Comparison of ENCODE assay signal across 9 mouse cellular contexts in genomic region chr17:56304718-56305117, GRCm38 (mm10). TPM values are rescaled to one million over a fixed set of nuclear protein-coding genes. Genes with fewer than 3 reads are reported as not detected.
DNase-seq lines count a peak whose midpoint lies in the region; ATAC-seq and TF ChIP-seq lines count a peak whose summit lies in the region.
"Had no signal": no experiment of that assay in that cellular context is flagged by ENCODE, and none has a peak within 500 bp of the region (broad histone marks: within the 10 kb centered on the region; RNA-seq: fewer than 3 reads in every experiment).

No protein-coding gene starts in this region.

- peaks cover 47% of the 10 kb centered on the region for H3K79me3 ChIP-seq in C2C12 (ENCODE audit: low read depth)

- no peak for TF ChIP-seq CTCF in gastrocnemius, adult 2 months (IDR thresholded peaks at IDR 0.05)
- TF ChIP-seq CTCF in C2C12 (IDR thresholded peaks at IDR 0.05; ENCODE audit: control insufficient read depth, insufficient read depth, insufficient read length), result no peak

- no peaks in the 10 kb centered on the region for H3K9me3 ChIP-seq in forebrain, embryonic 15.5 days
- H3K9me3 ChIP-seq in liver, embryonic 15.5 days (replicated peaks), result no peaks in the 10 kb centered on the region

- peak overlapping the region; percentile 80 for H3K4me3 ChIP-seq in gastrocnemius, adult 2 months
- peak overlapping the region; percentile 69 for H3K4me3 ChIP-seq in C2C12 (ENCODE audit: insufficient read depth, poor library complexity, severe bottlenecking)
- peak overlapping the region; percentile 70 for H3K4me3 ChIP-seq in forebrain, embryonic 15.5 days
- peak overlapping the region; percentile 83 for H3K4me3 ChIP-seq in liver, embryonic 15.5 days (replicated peaks)

- WGBS in forebrain, embryonic 15.5 days, result 11% methylated on average over 11 of the region's 11 CpGs
- 12% methylated on average over 11 of the region's 11 CpGs for WGBS in liver, embryonic 15.5 days (ENCODE audit: insufficient replicate concordance)

- no peak for ATAC-seq in forebrain, embryonic 15.5 days (replicated peaks)
- ATAC-seq in liver, embryonic 15.5 days (ENCODE audit: insufficient read depth), result no peak

- peak overlapping the region; percentile 77 for H3ac ChIP-seq in C2C12 (ENCODE audit: control insufficient read depth, insufficient read length, low read depth)

- peaks cover 29% of the 10 kb centered on the region for H3K4me1 ChIP-seq in forebrain, embryonic 15.5 days
- H3K4me1 ChIP-seq in liver, embryonic 15.5 days (replicated peaks), result peaks cover 62% of the 10 kb centered on the region

- H3K27ac ChIP-seq in gastrocnemius, adult 2 months, result no peak overlapping the region
- H3K27ac ChIP-seq in forebrain, embryonic 15.5 days (replicated peaks), result no peak overlapping the region
- H3K27ac ChIP-seq in liver, embryonic 15.5 days (replicated peaks), result peak overlapping the region; percentile 95

- H3K36me3 ChIP-seq in C2C12 (ENCODE audit: control insufficient read depth, insufficient read depth), result peaks cover 47% of the 10 kb centered on the region
- H3K36me3 ChIP-seq in forebrain, embryonic 15.5 days, result no peaks in the 10 kb centered on the region
- peaks cover 50% of the 10 kb centered on the region for H3K36me3 ChIP-seq in liver, embryonic 15.5 days (replicated peaks)

- intact Hi-C loops in gastrocnemius, adult 2 months (cut with DNase I), result no loop called here

- no peaks in the 10 kb centered on the region for H3K27me3 ChIP-seq in C2C12 (ENCODE audit: control insufficient read depth, insufficient read depth, insufficient read length)
- H3K27me3 ChIP-seq in forebrain, embryonic 15.5 days, result no peaks in the 10 kb centered on the region
- no peaks in the 10 kb centered on the region for H3K27me3 ChIP-seq in liver, embryonic 15.5 days

- H3K4me2 ChIP-seq in forebrain, embryonic 15.5 days (replicated peaks), result peak overlapping the region; percentile 95
- peak overlapping the region; percentile 99 for H3K4me2 ChIP-seq in liver, embryonic 15.5 days

- no peak for DNase-seq in gastrocnemius, adult 2 months
- no peak for DNase-seq in gastrocnemius, postnatal 4 days (ENCODE audit: low spot score in 2 of 2)
- DNase-seq in Muller cell, postnatal 12 days (ENCODE audit: inconsistent ontology term), result no peak
- DNase-seq in adrenal gland, adult 2 months, result no peak
- no peak for DNase-seq in ovary, postnatal 36 days (ENCODE audit: low spot score)

- H3K79me2 ChIP-seq in C2C12 (ENCODE audit: control insufficient read depth, insufficient read depth), result peaks cover 58% of the 10 kb centered on the region

- H3K9ac ChIP-seq in forebrain, embryonic 15.5 days (replicated peaks), result peak overlapping the region; percentile 50
- peak overlapping the region; percentile 70 for H3K9ac ChIP-seq in liver, embryonic 15.5 days

TF ChIP-seq in C2C12, 6 proteins besides CTCF, POLR2A, EP300 and RAD21:
- TF ChIP-seq MAX (IDR thresholded peaks at IDR 0.05) (no peak), FOSL1 (IDR thresholded peaks at IDR 0.05; ENCODE audit: insufficient read depth, low read length, poor library complexity, severe bottlenecking) (no peak), MYOG (IDR thresholded peaks at IDR 0.05; ENCODE audit: control insufficient read depth, extremely low read depth, insufficient read length) (no peak), MYOD1 (IDR thresholded peaks at IDR 0.05; ENCODE audit: control insufficient read depth, insufficient read length, low read depth) (no peak), USF1 (IDR thresholded peaks at IDR 0.05; ENCODE audit: low read depth) (no peak), CEBPB (IDR thresholded peaks at IDR 0.05; ENCODE audit: low read depth) (no peak)

RNA-seq across cellular contexts. Expression of gene Uhrf1, which starts 1.6 kb away (rescaled TPM):
- 1 to 10 TPM; 1.3 to 2.1 TPM for total RNA-seq in gastrocnemius, adult 2 months (2021)
- 10 to 100 TPM; 39.7 to 41.6 TPM for total RNA-seq in gastrocnemius, postnatal 4 days (2021)
- 93.0 TPM for polyA plus RNA-seq in C2C12 (2012; fragmentation: generic; extraction: Trizol)
- 55.6 and 65.1 TPM in 2 replicates for polyA plus RNA-seq in forebrain, embryonic 15.5 days (2015; fragmentation: Nextera tagmentation; extraction: Ambion mirVana)
- polyA plus RNA-seq in liver, embryonic 15.5 days (2015; fragmentation: Nextera tagmentation; extraction: Ambion mirVana), result 96.8 and 109 TPM in 2 replicates
- total RNA-seq in adrenal gland, adult 2 months (2021), result 1 to 10 TPM; 3.1 to 3.5 TPM
- 2.7 and 3.0 TPM in 2 replicates for polyA plus RNA-seq in adrenal gland, adult 2 months (2012; rRNA removed)

RNA-seq across cellular contexts. Expression of gene Arrdc5, which starts 4.6 kb away (rescaled TPM):
- not detected for total RNA-seq in gastrocnemius, adult 2 months (2021)
- total RNA-seq in gastrocnemius, postnatal 4 days (2021), result not detected
- polyA plus RNA-seq in C2C12 (2012; fragmentation: generic; extraction: Trizol), result not detected
- polyA plus RNA-seq in forebrain, embryonic 15.5 days (2015; fragmentation: Nextera tagmentation; extraction: Ambion mirVana), result not detected in 2 replicates
- polyA plus RNA-seq in liver, embryonic 15.5 days (2015; fragmentation: Nextera tagmentation; extraction: Ambion mirVana), result not detected in 2 replicates
- not detected for total RNA-seq in adrenal gland, adult 2 months (2021)
- not detected in 2 replicates for polyA plus RNA-seq in adrenal gland, adult 2 months (2012; rRNA removed)
- polyA plus RNA-seq: kidney, adult 2 months had no signal

RNA-seq across cellular contexts. Expression of gene Plin3, which starts 12.0 kb away (rescaled TPM):
- total RNA-seq in gastrocnemius, adult 2 months (2021), result 10 to 100 TPM; 42.4 to 75.0 TPM
- total RNA-seq in gastrocnemius, postnatal 4 days (2021), result 10 to 100 TPM; 59.0 to 60.6 TPM
- polyA plus RNA-seq in C2C12 (2012; fragmentation: generic; extraction: Trizol), result 27.5 TPM
- 10.9 and 13.6 TPM in 2 replicates for polyA plus RNA-seq in forebrain, embryonic 15.5 days (2015; fragmentation: Nextera tagmentation; extraction: Ambion mirVana)
- 33.3 and 36.0 TPM in 2 replicates for polyA plus RNA-seq in liver, embryonic 15.5 days (2015; fragmentation: Nextera tagmentation; extraction: Ambion mirVana)
- total RNA-seq in adrenal gland, adult 2 months (2021), result 100 to 1,000 TPM in 1 of 2 experiments, 10 to 100 TPM in 1; 65.9 to 101 TPM
- polyA plus RNA-seq in adrenal gland, adult 2 months (2012; rRNA removed), result 43.9 and 51.8 TPM in 2 replicates

RNA-seq across cellular contexts. Expression of gene Kdm4b, which starts 21.1 kb away (rescaled TPM):
- total RNA-seq in gastrocnemius, adult 2 months (2021), result 10 to 100 TPM; 25.6 to 27.3 TPM
- 10 to 100 TPM; 33.3 to 35.0 TPM for total RNA-seq in gastrocnemius, postnatal 4 days (2021)
- polyA plus RNA-seq in C2C12 (2012; fragmentation: generic; extraction: Trizol), result 10.1 TPM
- polyA plus RNA-seq in forebrain, embryonic 15.5 days (2015; fragmentation: Nextera tagmentation; extraction: Ambion mirVana), result 81.2 and 81.5 TPM in 2 replicates
- 7.0 and 9.5 TPM in 2 replicates for polyA plus RNA-seq in liver, embryonic 15.5 days (2015; fragmentation: Nextera tagmentation; extraction: Ambion mirVana)
- total RNA-seq in adrenal gland, adult 2 months (2021), result 10 to 100 TPM; 37.6 to 37.8 TPM
- polyA plus RNA-seq in adrenal gland, adult 2 months (2012; rRNA removed), result 53.7 and 56.4 TPM in 2 replicates

RNA-seq across cellular contexts. Expression of gene Ticam1, which starts 28.1 kb away (rescaled TPM):
- 1 to 10 TPM; 2.7 to 3.4 TPM for total RNA-seq in gastrocnemius, adult 2 months (2021)
- total RNA-seq in gastrocnemius, postnatal 4 days (2021), result 1 to 10 TPM; 8.5 to 8.9 TPM
- polyA plus RNA-seq in C2C12 (2012; fragmentation: generic; extraction: Trizol), result 5.8 TPM
- 1.3 and 1.7 TPM in 2 replicates for polyA plus RNA-seq in forebrain, embryonic 15.5 days (2015; fragmentation: Nextera tagmentation; extraction: Ambion mirVana)
- 3.2 and 3.7 TPM in 2 replicates for polyA plus RNA-seq in liver, embryonic 15.5 days (2015; fragmentation: Nextera tagmentation; extraction: Ambion mirVana)
- total RNA-seq in adrenal gland, adult 2 months (2021), result 10 to 100 TPM; 22.7 to 29.4 TPM
- polyA plus RNA-seq in adrenal gland, adult 2 months (2012; rRNA removed), result 39.7 and 50.2 TPM in 2 replicates

Comparison
In these comparisons a context has a peak if more than half of its experiments do, and no peak if none do; other contexts are left out.
1. RNA of gene Uhrf1, which starts 1.6 kb away (polyA plus RNA-seq): 96.8 to 109 TPM in liver, embryonic 15.5 days, 93.0 TPM in C2C12 (single experiment) and 55.6 to 65.1 TPM in forebrain, embryonic 15.5 days; 2.7 to 3.0 TPM in adrenal gland, adult 2 months; every median in the first group is over 10 times any median in the second.
2. Peak in every context shown above with its lines, with median percentiles within 50 percentile points of each other: H3K4me3 ChIP-seq.